Mouse (Mus musculus) liver, embryonic 14.5 days (tissue): Measurements from ENCODE around the gene Ifitm2. TPM values are rescaled to one million over a fixed set of nuclear protein-coding genes. Genes with fewer than 3 reads are reported as not detected.

ENCODE experiments used
- ATAC-seq: fragments of 200-750 bp; cut with Nextera tagmentation; 2 replicates; pipeline ENCODE4 v1.8.0; 2017; ENCODE audit warnings: moderate number of reproducible peaks, mild to moderate bottlenecking, moderate library complexity; ENCODE audit not compliant: insufficient read depth
- DNase-seq, 3 experiments: peaks; one replicate each; pipeline ENCODE4 v3.0.0-alpha.2; 2012 to 2013; ENCODE audit warnings: low read depth in 3 of 3, low spot score in 3 of 3
- H3K27ac ChIP-seq: fragments of 300-500 bp; sonication (generic); 2 replicates; pipeline ENCODE4 v1.5.1; 2014; ENCODE audit warnings: moderate library complexity, mild to moderate bottlenecking, control low read depth, inconsistent platforms
- H3K27me3 ChIP-seq: fragments of 300-500 bp; sonication (generic); 2 replicates; pipeline ENCODE4 v1.6.1; 2014; ENCODE audit warnings: mild to moderate bottlenecking, low read length, moderate library complexity; ENCODE audit not compliant: control insufficient read depth, insufficient read depth
- H3K36me3 ChIP-seq: fragments of 300-500 bp; sonication (generic); replicated peaks from 2 replicates; pipeline ENCODE4 v1.6.1; 2014; ENCODE audit warnings: low read depth; ENCODE audit not compliant: control insufficient read depth, insufficient read depth
- H3K4me1 ChIP-seq, 2 experiments: fragments of 200-500 bp in 1 of 2; fragments of 300-500 bp in 1 of 2; sonication (generic) in 1 of 2; replicated peaks; 2 replicates each; pipeline ENCODE4 v1.6.1; 2012 to 2014; ENCODE audit warnings: antibody characterized with exemption in 1 of 2, inconsistent platforms in 1 of 2, low read length in 1 of 2; ENCODE audit not compliant: control insufficient read depth in 2 of 2, insufficient read depth in 2 of 2
- H3K4me2 ChIP-seq: fragments of 300-500 bp; sonication (generic); 2 replicates; pipeline ENCODE4 v1.6.1; 2014; ENCODE audit warnings: low read depth, mild to moderate bottlenecking, control low read depth, moderate library complexity
- H3K4me3 ChIP-seq, 2 experiments: fragments of 200-500 bp in 1 of 2; fragments of 300-500 bp in 1 of 2; sonication (generic) in 1 of 2; 2 replicates each; pipeline ENCODE4 v1.5.1; 2012 to 2014; ENCODE audit warnings: low read depth in 2 of 2, low read length in 2 of 2, mild to moderate bottlenecking in 2 of 2, control low read depth in 1 of 2, inconsistent platforms in 1 of 2, moderate library complexity in 1 of 2; ENCODE audit not compliant: insufficient read depth in 1 of 2
- H3K9ac ChIP-seq: fragments of 300-500 bp; sonication (generic); replicated peaks from 2 replicates; pipeline ENCODE4 v1.6.1; 2014; ENCODE audit warnings: mild to moderate bottlenecking, control low read depth, moderate library complexity
- H3K9me3 ChIP-seq: fragments of 300-500 bp; sonication (generic); 2 replicates; pipeline ENCODE4 v1.6.1; 2016; ENCODE audit warnings: low read length, mixed read lengths; ENCODE audit not compliant: control insufficient read depth
- CTCF ChIP-seq: IDR thresholded peaks from 2 replicates; pipeline ENCODE4 v1.5.1; 2016; ENCODE audit warnings: antibody characterized with exemption, low read depth, control low read depth
- EP300 ChIP-seq: IDR thresholded peaks from 2 replicates; pipeline ENCODE4 v1.6.1; 2016; ENCODE audit warnings: antibody characterized with exemption, low read depth
- WGBS: fragments of 180-500 bp; shearing (Covaris S2); extraction: QIAGEN DNeasy Blood & Tissue Kit; methylation state at CpG from one replicate; pipeline ENCODE4 v1.1.7; 2014; ENCODE audit not compliant: insufficient replicate concordance; 5-methylcytosine and 5-hydroxymethylcytosine counted together
- polyA plus RNA-seq, 2 experiments: library from polyadenylated mRNA; depleted of rRNA in 1 of 2; stranded (reverse) in 1 of 2; unstranded in 1 of 2; fragments of >200 nt; fragmentation: Nextera tagmentation in 1 of 2; extraction: Ambion mirVana in 1 of 2; gene quantifications; 2 replicates each; pipeline versions ENCODE4 v1.2.1 to v1.2.3; 2012 to 2014

Ifitm2 gene
- polyA plus RNA-seq, 2 experiments, result 217 to 432 TPM

DNA sequence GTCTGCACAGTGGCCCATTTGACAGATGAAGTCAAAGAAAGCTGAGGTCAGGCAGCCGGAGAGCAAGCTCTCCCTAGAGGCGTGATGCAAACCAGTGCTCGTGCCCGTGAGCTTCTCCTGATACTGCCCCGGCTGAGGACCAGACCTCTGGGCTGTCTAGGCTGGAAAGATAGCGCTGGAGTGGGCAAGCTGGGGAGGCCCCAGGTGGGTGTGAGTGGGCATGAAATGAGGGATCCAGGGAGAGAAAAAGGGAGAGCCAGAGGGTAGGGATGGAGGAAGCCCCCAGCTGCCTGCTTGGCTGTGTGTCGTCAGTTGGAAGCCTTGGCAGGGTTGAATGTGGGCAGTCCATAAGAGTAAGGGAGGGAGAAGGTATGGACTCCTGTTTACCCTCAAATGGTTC, 11.6 kb downstream of the Ifitm2 start:
- 83% methylated on average over 7 of the region's 7 CpGs for WGBS
- Histone ChIP-seq H3K27me3 (no peaks in the 10 kb centered on the region), H3K9ac (no peak overlapping the region), H3K27ac (no peak overlapping the region), H3K36me3 (no peaks in the 10 kb centered on the region; the same call in 1 of the 2 replicates), H3K9me3 (no peaks in the 10 kb centered on the region), H3K4me3 (no peak overlapping the region), H3K4me1 (peaks cover 0 to 24% of the 10 kb centered on the region in 2 experiments; a peak in 2 of 4 replicates), H3K4me2 (no peak overlapping the region)
- TF ChIP-seq EP300 (no peak), CTCF (no peak)
- ATAC-seq (no peak), DNase-seq (no peak)

DNA sequence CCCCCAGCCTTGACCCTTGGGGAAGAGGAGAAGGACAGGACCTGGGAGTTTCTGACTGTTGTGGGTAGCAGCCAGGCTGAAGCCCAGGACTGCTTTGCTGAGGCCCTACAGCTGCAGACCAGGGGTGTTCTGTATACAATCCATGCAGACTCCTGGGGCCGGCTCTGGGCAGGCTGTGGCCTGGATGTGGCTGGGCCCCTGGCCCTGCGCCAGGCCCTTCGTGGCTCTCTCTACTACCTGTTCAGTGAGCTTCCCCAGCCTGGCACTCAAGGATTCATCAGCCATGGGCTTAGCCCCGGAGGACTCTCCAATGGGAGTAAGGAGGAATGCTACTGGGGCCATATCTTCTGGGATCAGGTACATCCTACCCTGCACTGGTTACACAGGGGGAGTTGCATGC, 12.4 kb downstream of the Ifitm2 start:
- peaks cover 0 to 22% of the 10 kb centered on the region in 2 experiments; a peak in 2 of 4 replicates for H3K4me1 ChIP-seq
- TF ChIP-seq EP300 (no peak), CTCF (no peak)
- H3K36me3 ChIP-seq, result no peaks in the 10 kb centered on the region; the same call in 1 of the 2 replicates
- DNase-seq, result no peak
- H3K4me3 ChIP-seq, result no peak overlapping the region
- H3K27me3 ChIP-seq, result no peaks in the 10 kb centered on the region
- H3K9ac ChIP-seq, result no peak overlapping the region
- 78% methylated on average over 4 of the region's 4 CpGs for WGBS
- no peaks in the 10 kb centered on the region for H3K9me3 ChIP-seq
- no peak overlapping the region for H3K4me2 ChIP-seq
- no peak for ATAC-seq
- H3K27ac ChIP-seq, result no peak overlapping the region

DNA sequence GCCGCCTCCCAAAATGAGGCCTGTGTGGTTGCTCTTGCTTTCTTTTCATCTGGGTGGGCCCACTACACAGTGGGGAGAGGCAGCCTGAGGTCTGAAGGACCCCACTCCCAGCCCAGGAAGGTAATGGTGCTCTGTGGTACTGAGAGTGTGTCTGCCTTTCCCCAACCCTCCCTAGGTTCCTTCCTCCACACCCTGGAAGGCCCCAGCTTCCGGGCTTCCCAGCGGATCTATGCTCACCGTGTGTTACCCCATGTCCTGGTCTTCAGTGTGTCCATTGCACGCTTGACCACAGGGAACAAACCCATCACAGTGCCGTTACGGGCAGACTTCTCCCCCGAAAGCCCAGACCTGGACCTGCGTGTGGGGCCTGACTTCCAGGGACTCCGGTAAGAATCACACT, 13.0 kb downstream of the Ifitm2 start:
- peaks cover 0 to 19% of the 10 kb centered on the region in 2 experiments; a peak in 2 of 4 replicates for H3K4me1 ChIP-seq
- no peaks in the 10 kb centered on the region for H3K27me3 ChIP-seq
- no peak for TF ChIP-seq EP300
- no peak for TF ChIP-seq CTCF
- no peaks in the 10 kb centered on the region for H3K9me3 ChIP-seq
- WGBS, result 82% methylated on average over 10 of the region's 10 CpGs
- no peak for DNase-seq
- no peak overlapping the region for H3K27ac ChIP-seq
- no peak for ATAC-seq
- no peak overlapping the region for H3K9ac ChIP-seq
- no peaks in the 10 kb centered on the region; the same call in 1 of the 2 replicates for H3K36me3 ChIP-seq
- no peak overlapping the region for H3K4me2 ChIP-seq
- no peak overlapping the region for H3K4me3 ChIP-seq

DNA sequence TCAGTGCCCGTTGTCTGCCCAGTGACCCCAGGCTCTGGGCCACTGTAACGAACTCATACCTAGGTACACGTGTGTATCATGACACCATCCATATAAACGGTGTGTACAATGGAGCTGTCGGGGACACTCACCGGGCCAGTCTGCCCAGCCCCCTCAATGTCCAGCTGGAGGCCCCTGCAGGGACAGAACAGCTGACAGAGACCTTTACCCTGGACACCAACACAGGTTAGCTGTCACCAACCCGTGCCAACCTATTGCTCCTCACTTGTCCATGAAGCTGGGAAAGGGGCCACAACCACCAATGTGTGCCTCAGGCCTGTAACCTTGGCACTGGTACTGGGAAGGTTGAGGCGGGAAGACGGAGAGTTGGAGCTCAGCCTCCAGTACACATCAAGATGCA, 13.4 kb downstream of the Ifitm2 start:
- DNase-seq (no peak), ATAC-seq (no peak)
- WGBS, result 49% methylated on average over 9 of the region's 9 CpGs

DNA sequence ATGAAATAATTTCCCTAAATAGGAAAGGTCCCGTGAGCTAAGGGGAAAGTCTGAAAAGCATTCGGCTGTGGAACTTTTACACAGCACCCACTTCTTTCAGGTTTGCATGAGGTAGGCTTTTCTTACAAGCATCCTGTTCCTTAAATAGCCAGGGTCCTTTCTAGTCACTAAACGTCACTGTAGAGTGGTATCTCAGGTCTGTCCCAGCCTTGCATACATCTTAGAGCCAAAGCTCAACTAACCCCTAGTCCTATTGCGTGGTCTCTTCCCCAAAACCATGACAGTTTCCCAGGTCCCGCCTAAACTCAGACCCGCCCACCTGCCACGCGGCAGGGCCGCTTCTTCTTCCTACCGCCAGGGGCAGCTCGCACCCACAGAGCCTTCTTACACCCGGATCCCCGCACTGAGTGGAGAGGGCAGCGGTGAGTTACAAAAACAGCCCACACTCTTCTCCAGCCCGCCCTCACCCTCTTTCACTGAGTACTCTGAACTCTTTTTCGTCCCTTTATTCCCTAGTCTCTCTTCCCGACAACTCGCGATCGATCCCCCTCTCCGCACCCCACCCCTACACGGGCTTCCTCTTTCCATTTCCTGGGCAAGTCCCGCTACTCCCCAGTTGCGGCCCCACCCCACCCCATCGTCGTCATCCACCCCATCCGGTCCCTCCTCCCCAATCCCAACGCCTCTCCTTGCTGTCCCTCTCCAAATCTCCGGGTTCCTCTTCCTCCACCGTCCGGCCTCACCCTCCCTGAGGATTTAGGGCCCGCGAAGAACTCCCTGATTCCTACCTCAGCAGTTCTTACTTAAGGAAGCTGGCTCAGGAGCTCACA, 14.3 kb downstream of the Ifitm2 start, which contains the start of gene Pgghg:
Gene Pgghg (plus strand): TSS at position 170 of the 830 bp plus-strand sequence.
- H3K36me3 ChIP-seq, result no peaks in the 10 kb centered on the region; the same call in 1 of the 2 replicates
- peak within 1 kb of the TSS; percentile 55 to 79 for H3K4me3 ChIP-seq
- peak within 1 kb of the TSS; percentile 71 for H3K9ac ChIP-seq
- DNase-seq (peak; percentile 57 to 62 (median 61)), ATAC-seq (peak; percentile 89)
- H3K9me3 ChIP-seq, result no peaks in the 10 kb centered on the region
- TF ChIP-seq EP300 (no peak), CTCF (peak; percentile 96)
- H3K27me3 ChIP-seq, result no peaks in the 10 kb centered on the region; the same call in none of the 2 replicates
- peak within 1 kb of the TSS; percentile 65 for H3K4me2 ChIP-seq
- WGBS, result 1% methylated on average over 33 of the region's 33 CpGs
- H3K4me1 ChIP-seq, result peaks cover 0 to 11% of the 10 kb centered on the region in 2 experiments; a peak in 2 of 4 replicates
- H3K27ac ChIP-seq, result peak within 1 kb of the TSS; percentile 53

More for the DNA sequence above, 13.4 kb downstream of the Ifitm2 start:
- TF ChIP-seq EP300 (no peak), CTCF (no peak)
- peaks cover 0 to 18% of the 10 kb centered on the region in 2 experiments; a peak in 2 of 4 replicates for H3K4me1 ChIP-seq
- H3K27ac ChIP-seq, result peak overlapping the region; percentile 53; the same call in 1 of the 2 replicates
- H3K9ac ChIP-seq, result no peak overlapping the region; the same call in 1 of the 2 replicates
- H3K9me3 ChIP-seq, result no peaks in the 10 kb centered on the region
- peak overlapping the region; percentile 55 to 79 for H3K4me3 ChIP-seq
- H3K4me2 ChIP-seq, result peak overlapping the region; percentile 65
- no peaks in the 10 kb centered on the region; the same call in 1 of the 2 replicates for H3K36me3 ChIP-seq
- H3K27me3 ChIP-seq, result no peaks in the 10 kb centered on the region; the same call in 1 of the 2 replicates
